Mouse (Mus musculus): Measurements from ENCODE around the gene Prdm16. TPM values are rescaled to one million over a fixed set of nuclear protein-coding genes. Genes with fewer than 3 reads are reported as not detected.

Gene Prdm16
- total RNA-seq, 2 experiments from 2014 or later, result 1.4 to 3.7 TPM

DNA sequence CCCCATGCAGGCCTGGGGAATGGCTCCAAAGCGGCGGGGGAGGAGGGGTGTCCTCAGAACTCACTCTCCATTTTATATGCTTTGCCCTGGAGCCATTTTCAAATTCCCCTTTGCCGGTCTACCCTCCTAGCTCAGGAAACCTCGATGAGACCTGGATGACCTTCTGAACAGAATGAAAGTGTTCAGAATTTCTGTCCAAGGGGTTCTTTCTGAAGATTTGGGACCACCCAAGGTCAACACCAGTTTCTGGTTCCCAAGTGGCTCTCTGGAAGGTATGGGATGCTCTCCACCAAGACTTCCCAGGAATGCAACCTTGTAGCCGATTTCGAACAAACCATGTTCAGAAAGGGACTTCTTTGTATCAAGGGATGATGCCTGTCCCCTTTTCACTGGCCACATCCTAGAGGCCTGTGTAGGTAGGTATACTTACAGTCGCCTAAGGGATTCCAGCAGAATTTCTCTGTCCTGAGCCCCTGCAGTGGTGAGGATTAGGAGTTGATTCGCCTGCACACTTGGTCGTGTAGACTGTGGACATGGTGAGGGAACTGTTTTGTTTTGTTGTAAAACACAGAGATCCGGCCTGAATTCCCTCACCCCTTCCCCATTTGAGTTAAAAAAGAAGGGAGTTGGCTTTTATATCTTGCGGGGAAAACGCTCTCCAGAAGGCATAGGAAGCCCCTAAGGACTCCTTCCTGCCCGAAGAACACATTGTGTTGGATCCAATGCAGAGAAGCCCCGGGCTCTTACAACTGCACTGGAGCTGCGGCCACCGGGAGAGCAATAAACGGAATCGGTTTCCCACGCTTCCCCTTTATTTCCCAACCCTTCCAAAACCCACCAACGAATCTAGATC is 4.0 kb upstream of the Prdm16 start:
- no peak for ATAC-seq (replicated peaks; ENCODE audit: poor library complexity, severe bottlenecking)

GRCm38 (mm10) chr4:154639591-154640442 is 3.1 kb upstream of the Prdm16 start:
- ATAC-seq (replicated peaks; ENCODE audit: poor library complexity, severe bottlenecking), result no peak

DNA sequence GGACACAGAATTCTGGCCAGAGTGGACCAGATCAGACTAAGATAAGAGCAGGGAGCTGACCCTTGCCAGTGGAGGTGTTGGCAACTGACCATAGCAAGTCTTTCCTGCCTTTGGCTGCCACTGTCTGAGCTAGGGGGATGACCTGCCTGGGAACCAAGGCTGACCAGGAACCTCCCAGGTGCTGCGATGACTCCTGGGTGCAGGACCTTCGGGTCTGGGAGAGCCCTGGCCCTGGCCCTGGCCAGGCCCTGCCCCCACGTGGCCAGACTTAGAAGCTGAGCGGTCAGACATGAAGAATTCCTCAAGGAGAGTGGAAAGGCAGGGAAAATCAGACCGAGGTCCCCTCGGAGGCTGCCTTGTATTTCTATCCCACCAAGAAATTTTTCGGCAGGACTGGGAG is 2.5 kb upstream of the Prdm16 start:
- no peak for ATAC-seq (replicated peaks; ENCODE audit: poor library complexity, severe bottlenecking)

- no peak for ATAC-seq (replicated peaks; ENCODE audit: poor library complexity, severe bottlenecking)
Measured at GRCm38 (mm10) chr4:154638320-154638886, 1.7 kb upstream of the Prdm16 start.

GRCm38 (mm10) chr4:154637468-154638319 is 1.0 kb upstream of the Prdm16 start:
- ATAC-seq (replicated peaks; ENCODE audit: poor library complexity, severe bottlenecking), result no peak

GRCm38 (mm10) chr4:154636053-154636433 is 630 bp downstream of the Prdm16 start:
- no peak for ATAC-seq (replicated peaks; ENCODE audit: poor library complexity, severe bottlenecking)

GRCm38 (mm10) chr4:154635241-154636052 is 1.2 kb downstream of the Prdm16 start:
- peak; percentile 57 for ATAC-seq (replicated peaks; ENCODE audit: poor library complexity, severe bottlenecking)

- no peak for ATAC-seq (replicated peaks; ENCODE audit: poor library complexity, severe bottlenecking)
Measured at GRCm38 (mm10) chr4:154634470-154635240, 2.0 kb downstream of the Prdm16 start.

GRCm38 (mm10) chr4:154634001-154634400 is 2.7 kb downstream of the Prdm16 start:
- no peak for ATAC-seq (replicated peaks; ENCODE audit: poor library complexity, severe bottlenecking)

GRCm38 (mm10) chr4:154632800-154633764 is 3.6 kb downstream of the Prdm16 start:
- ATAC-seq (replicated peaks; ENCODE audit: poor library complexity, severe bottlenecking), result no peak

DNA sequence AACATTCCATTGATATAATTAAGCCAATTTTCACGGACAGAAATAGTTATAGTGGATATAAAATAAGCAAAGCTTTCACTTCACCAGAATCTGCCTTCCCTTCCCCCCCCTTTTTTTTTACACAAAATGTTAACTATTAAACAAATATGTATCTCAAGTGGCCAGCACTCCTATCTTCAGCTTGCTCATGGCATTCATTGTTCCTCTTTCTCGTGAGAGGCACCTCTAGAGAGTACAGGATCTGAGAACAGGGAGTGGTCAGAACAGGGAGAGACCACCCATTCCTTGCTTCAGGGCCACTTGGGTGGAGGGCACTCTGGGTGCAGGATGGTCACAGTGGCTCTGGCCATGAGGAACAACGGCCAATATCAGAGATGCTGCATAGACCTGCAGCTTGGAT is 5.9 kb downstream of the Prdm16 start:
- no peak for ATAC-seq (replicated peaks; ENCODE audit: poor library complexity, severe bottlenecking)

GRCm38 (mm10) chr4:154627419-154628142 is 9.1 kb downstream of the Prdm16 start:
- no peak for ATAC-seq (replicated peaks; ENCODE audit: poor library complexity, severe bottlenecking)

GRCm38 (mm10) chr4:154626282-154626681 is 10.4 kb downstream of the Prdm16 start:
- no peak for ATAC-seq (replicated peaks; ENCODE audit: poor library complexity, severe bottlenecking)

DNA sequence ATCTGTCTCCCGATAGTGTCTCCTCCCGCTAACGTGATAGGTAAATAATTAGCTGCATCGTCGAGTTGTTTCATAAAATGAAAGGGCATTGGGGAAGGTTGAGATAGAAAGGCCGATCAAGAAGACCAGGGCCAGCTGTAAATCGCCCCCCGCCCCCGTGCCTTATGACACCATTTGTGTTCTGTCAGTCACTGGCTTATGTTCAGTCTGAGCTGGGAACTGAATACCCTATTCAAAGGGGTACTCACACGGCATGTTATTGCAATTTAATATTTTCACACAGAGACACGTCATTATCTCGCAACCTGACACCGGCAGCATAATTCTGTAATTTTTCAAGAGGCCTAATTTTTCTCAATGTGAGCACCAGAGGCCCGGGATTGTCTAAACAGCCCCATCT is 11.0 kb downstream of the Prdm16 start:
- ATAC-seq (replicated peaks; ENCODE audit: poor library complexity, severe bottlenecking), result no peak

DNA sequence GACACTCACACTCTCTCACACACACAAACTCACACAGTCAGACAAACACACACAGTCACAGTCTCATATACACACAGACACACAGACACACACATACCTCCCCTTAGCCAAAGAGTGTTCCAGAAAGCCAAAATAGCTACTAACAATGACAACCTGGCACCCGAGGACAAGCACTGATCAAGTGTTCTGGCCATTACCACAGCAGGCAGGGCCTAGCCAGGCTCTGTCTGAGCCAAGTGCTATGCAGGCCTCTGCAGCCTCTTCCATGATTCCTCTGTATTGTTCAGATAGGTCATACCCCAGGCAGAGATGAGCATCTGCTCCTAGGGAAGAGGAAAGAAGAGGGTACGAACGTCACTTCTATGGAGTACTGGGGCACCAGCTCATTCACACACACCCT is 13.4 kb downstream of the Prdm16 start:
- no peak for ATAC-seq (replicated peaks; ENCODE audit: poor library complexity, severe bottlenecking)

DNA sequence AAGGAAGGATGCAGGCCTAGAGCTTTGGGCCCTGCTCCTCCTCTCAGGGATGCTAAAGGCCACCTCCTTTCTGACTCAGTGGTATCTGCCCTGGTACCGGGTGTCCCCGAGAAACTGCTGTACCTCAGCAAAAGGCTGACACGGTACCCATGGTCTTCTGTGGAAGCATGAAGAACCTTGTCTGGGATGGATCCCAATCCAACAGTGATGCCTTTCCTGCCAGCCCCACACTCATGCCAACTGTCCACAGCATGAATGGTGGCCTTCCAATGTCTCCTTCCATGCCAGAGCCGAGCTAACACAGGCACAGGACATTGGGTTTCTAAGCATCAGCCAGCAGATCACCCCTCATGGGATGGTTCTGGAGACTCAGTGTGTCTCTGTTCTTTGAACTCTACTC is 14.2 kb downstream of the Prdm16 start:
- ATAC-seq (replicated peaks; ENCODE audit: poor library complexity, severe bottlenecking), result no peak

- ATAC-seq (replicated peaks; ENCODE audit: poor library complexity, severe bottlenecking), result peak; percentile 35; the same call in 1 of the 2 replicates
Measured at GRCm38 (mm10) chr4:154611167-154611566, 25.5 kb downstream of the Prdm16 start.

Data from granulocyte monocyte progenitor cell, adult 5-6 weeks (primary cell).